Mouse (Mus musculus) heart, adult 11 months (tissue): ENCODE results near the gene Grb10.

ENCODE experiments used
- DNase-seq: peaks from one replicate; pipeline ENCODE4 v3.0.0; 2022

Gene Grb10

GRCm38 (mm10) chr11:11943240-11944081 lies 95.0 kb downstream of the Grb10 start:
- peak; percentile 10 for DNase-seq

DNA sequence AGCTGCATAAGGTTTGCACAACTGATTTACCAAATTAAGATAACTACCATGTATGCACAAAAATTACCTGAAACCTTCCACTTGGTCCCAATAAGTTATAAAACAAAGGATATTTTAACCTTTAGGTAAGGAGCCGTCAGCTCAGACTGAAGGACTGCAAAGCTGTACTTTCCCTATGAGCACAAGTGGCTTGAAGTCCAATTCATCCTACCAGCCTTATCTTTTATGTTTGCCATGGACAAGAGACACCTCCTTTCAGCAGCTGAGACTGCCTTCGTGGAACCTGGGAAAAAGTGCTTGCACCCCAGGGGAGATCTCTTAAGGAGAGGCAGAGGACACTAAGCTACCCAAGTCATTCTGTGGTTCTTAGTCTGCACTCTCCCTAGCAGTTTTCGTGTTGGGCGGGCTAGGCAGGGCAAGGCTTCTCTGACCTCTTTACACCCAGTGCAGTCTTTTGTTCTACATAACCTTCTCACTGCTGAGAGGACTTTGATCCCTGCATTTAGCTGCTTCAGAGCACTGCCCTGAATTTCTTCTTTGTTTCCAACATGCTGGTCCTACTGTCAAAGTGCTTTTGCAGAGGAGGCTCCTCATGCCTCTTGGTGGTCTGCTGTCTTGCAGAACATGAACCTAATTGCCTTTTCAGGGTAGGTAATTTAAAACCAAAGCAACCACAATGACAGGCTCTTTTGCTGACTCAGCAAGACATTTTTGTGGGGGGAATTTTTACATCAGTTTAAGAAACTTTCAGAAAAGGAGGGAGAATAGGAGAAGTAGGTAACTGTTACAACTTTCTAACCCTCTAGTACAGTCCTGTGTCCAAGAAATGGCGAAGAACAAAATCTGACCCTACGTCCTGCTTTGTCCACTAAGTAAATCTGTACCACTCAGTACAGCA lies 95.9 kb downstream of the Grb10 start:
- DNase-seq, result peak; percentile 75

- DNase-seq, result peak; percentile 62
Observed at GRCm38 (mm10) chr11:11940833-11941681, 97.4 kb downstream of the Grb10 start.

DNA sequence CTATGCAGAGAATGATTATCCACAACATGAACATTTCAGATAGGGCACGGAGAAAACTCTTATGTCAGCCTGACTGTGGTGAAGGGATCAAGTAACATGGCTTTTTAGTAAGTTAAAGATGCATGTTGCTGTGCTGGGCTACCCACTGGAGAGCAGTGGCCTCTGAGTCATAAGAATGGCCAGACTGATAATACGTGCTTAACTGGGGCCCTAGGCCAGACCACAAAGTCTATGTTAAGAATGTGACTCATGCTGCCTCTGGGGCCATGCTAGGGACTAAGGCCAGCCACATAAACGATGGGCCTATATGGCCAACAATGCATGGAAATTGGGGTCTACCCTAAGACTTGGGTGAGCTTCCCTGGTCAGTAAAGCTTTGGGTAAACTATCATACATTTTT lies 98.9 kb downstream of the Grb10 start:
- DNase-seq, result peak; percentile 92

DNA sequence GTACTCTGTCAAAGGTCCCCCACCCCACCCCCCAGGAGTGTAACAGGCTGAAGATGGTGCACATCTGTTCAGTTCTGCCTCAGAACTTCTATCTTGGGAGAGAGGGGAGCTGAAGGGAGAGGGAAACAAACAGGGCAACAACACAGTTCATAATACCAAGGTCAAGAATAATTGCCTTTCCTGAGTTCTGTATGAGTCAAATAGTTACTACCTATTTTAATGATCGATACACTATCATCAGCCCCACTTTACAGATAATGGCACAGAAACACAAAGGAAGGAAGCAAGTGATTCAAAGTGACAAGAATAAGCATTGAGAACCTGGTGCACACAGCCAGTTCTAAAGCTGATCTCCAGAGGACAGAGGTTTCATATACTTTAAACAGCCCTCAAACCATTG lies 99.9 kb downstream of the Grb10 start:
- DNase-seq, result peak; percentile 17

- DNase-seq, result peak; percentile 87
Observed at GRCm38 (mm10) chr11:11937340-11938030, 101.0 kb downstream of the Grb10 start.

GRCm38 (mm10) chr11:11934808-11935207 lies 103.7 kb downstream of the Grb10 start:
- peak; percentile 82 for DNase-seq

DNA sequence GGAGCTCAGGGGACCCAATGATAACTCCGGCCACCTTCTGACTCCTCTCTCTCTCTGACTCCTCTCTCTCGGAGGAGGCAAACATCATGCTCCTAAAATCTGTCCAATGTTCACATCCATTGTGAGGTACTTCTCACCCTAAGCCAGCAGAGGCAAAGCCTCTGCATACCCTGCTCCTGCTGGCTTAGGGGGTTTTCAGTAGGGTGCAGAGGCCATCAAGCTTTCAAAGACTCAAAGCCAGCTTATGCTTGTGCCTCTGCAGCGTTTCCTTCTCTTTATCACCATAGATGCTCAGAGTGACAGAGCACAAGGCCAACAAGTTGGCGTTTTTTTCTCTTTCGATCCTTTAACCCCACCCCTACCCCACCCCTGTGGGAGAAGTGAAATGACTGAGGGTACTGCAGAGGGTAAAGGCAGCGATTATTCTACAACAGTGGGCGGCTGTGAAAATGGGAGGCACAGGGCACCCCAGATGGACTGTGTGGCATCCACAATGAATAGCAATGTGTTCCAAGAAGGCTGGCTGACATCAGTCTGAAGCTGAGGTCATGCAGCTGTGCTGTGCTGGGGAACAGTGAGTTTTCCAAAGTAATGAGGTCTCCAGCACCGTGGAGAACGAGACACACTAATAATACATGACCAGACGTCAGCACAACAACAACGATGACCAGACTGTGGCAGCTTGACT lies 106.2 kb downstream of the Grb10 start:
- peak; percentile 95 for DNase-seq

DNA sequence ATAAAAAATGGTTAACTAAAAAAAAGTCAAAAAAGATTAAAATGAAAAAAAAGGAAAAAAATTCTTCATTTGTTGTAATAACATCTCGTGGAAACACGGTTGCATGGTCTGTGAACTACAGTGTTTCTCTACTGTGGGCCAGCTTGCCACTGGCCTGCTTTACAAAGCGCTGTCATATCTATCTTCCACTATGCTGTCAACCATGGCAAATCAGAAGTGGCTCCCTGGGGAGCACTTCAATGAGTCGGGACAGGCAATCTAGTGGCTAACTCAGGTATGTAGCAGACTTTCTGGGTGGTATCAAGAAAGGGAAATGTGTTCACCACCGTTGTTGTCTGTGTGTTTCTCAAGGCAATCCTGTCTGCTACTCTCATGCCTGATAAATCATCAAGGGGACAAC lies 106.8 kb downstream of the Grb10 start:
- peak; percentile 50 for DNase-seq

DNA sequence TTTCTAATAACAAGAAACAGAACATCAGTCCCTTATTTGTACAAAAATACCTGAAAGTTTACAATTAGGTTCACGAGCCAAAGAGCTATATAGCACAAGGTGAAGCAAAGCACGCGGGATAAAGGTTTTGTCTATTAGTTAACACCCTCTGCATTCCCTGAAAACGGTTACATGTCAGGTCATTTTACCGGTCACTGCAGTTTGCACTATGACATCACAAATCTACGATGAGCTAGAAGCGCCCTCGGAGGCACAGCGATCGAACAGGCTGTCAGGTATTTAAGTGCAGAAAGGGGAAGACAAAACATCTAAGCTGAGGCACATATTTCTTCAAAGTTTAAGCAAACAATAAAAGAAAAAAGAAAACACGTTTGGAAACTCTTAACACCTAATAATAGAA lies 108.0 kb downstream of the Grb10 start:
- peak; percentile 65 for DNase-seq

- DNase-seq, result no peak
Observed at GRCm38 (mm10) chr11:11929059-11929458, 109.4 kb downstream of the Grb10 start.

DNA sequence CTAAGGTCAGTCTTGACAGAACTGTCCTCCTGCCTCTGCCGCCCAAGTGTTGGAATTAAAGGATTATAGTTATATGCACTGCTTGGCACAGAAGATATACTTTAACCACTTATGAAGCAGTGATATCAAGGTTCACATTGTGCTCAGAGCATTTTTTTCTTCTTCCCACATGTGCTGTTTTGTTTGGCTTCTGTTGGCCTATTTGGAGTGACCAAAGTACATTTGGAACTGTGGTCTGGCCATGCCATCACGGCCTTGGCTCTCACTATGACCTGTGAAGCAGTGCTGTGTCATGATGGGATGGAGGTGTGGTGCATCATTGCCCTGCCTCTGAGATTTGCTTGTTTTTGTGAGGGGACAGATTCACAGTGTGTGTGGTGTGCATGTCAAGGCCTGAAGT lies 109.9 kb downstream of the Grb10 start:
- peak; percentile 86 for DNase-seq

- peak; percentile 72 for DNase-seq
Observed at GRCm38 (mm10) chr11:11923900-11924299, 114.6 kb downstream of the Grb10 start.

- DNase-seq, result peak; percentile 37
Observed at GRCm38 (mm10) chr11:11923345-11923744, 115.1 kb downstream of the Grb10 start.

DNA sequence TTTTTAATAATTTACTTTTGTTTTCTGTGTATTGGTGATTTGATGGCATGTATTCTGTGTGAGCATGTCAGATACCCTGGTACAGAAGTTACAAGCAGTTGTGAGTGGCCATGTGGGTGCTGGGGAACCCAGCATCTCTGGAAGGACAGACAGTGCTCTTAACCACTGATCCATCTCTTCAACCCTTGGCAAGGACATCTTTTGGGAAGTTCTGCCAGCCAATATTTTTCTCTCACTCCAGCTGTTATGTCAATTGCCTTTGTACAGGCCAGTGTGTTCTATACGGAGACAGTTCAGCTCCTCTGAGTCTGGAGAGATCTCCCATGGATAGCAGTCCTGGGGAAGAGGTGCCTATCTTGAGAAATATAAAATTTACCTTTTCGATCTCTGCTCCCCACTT lies 116.4 kb downstream of the Grb10 start:
- DNase-seq, result peak; percentile 54

DNA sequence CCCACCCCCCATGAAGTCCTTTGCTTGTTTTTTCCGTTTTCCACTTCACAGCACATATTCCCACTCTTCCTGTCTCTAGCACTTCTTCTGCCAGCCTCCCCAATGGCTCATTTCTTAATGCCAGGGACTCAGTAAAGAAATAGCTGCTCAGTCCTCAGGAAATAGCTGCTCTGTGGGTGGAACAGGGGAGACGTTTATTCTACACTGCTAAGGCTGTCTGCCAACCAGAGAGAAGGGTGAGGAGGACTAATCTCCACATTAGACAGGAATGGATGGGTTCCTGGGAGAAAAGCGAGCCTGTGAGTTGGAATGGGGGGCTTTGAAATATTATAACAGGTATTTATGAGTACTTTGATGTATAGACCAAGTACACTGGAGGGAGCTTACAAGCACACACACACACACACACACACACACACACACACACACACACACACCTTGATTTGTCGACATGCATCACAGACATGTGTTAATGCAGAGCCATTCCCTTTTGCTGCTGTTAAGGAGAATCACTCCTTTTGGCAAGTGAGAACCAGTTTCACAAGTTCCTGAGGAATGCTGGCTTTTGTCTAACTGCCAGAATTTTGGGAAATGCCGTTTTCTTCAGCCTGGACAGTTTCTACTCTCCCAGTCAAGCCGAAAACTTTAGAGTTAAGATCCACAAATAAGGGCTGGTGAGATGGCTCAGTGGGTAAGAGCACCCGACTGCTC lies 130.6 kb downstream of the Grb10 start:
- DNase-seq, result peak; percentile 91

DNA sequence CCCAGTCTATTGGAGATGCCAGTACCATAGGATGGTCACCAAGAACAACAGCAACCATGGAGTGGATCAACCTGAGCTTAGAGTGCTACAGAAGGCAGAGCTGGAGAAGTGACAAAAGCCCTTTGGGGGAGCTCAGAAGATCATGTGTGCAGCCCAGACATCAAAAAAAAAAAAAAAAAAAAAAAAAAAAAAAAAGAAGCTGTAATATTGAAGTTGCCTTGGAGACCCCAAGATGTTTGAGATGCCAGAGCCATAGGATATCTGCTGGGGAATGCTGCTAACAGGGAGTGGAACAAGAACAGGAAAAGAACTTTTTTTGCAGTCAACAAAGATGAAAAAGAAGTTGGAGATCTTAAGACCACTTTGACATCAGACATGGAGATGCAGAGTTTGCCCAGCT lies 133.0 kb downstream of the Grb10 start:
- no peak for DNase-seq

DNA sequence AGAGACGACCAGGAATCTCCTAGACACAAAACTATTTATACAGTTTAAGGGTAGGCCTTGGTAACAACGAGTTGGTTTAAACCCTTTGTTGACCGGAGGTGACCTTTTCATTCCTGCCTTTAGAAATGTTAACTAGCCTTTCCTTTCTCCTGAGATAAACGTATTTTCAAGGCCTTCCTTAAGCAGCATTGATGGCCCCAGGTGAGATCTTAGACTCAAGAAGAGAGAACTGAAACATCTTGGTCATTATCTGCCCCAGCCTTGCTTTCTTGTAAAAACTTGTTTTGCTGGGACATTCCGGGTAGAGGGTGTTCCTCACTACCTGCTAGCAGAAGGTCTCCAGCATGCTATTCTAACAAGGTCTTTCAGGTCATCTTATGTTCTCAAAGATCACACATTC lies 133.5 kb downstream of the Grb10 start:
- DNase-seq, result no peak

DNA sequence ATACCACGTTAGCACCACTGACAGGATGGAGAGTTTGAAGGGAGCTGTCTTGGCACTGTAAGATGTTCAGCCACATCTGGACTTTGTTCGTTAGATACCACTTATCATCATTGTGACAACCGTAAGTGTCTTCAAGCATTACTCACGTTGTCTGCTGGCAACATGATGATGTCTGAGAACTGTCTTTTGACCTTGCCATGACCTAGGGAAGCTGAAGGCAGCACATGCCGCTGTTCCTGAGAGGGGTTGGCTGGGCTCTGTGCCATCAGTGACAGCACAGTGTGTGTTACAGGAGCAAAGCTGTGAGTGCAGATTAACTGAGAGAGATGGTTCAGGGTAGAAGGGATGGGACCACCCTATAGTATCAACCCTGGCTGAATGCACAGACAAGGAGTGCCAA lies 137.0 kb downstream of the Grb10 start:
- peak; percentile 93 for DNase-seq

DNA sequence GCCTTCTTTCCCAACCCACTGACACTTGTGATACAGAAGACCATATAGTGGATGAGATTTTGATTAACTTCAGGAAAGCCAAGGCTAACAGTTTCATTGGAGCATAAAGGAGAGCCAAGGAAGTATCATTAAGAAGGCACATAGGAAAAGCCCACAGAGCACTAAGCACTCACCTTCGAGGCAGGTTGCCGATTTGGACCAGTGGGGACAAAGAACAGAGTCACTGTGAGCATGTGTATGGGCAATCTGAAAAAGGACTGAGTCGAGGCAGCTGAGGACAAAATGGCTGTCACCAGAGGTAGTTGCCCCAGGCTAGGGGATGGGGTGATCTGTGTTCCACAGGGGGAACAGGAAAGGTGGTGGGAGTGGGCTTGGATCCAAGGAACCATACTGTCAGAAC lies 140.0 kb downstream of the Grb10 start:
- DNase-seq, result peak; percentile 80
